Mouse (Mus musculus) embryo, embryonic 10 days (tissue): ENCODE measurements around the gene Hpca.

Source experiments
- DNase-seq: peaks from one replicate; pipeline ENCODE4 v3.0.0-alpha.2; 2015; ENCODE audit warnings: low spot score

Gene Hpca

DNA sequence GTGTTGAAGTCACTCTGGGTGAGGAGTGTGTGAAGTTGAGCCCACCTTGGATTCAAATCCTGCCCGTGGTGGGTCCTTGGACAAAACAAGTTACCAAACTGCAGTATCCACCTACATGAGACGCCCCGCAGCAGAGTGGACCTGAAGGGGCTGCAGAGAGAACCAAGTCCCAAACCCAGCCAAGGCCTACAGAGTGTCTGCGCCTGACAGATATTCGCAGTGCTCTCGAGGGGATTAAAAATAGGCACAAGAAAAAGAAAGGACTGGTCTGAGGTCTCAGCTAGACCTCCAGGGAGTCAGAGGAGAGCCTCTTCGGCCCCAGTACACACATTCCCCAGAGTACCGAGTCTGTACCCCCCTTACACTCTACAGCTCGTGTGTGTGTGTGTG is 14.3 kb upstream of the Hpca start:
- DNase-seq = no peak

- no peak for DNase-seq
Measured at GRCm38 (mm10) chr4:129135637-129136036, 13.8 kb upstream of the Hpca start.

DNA sequence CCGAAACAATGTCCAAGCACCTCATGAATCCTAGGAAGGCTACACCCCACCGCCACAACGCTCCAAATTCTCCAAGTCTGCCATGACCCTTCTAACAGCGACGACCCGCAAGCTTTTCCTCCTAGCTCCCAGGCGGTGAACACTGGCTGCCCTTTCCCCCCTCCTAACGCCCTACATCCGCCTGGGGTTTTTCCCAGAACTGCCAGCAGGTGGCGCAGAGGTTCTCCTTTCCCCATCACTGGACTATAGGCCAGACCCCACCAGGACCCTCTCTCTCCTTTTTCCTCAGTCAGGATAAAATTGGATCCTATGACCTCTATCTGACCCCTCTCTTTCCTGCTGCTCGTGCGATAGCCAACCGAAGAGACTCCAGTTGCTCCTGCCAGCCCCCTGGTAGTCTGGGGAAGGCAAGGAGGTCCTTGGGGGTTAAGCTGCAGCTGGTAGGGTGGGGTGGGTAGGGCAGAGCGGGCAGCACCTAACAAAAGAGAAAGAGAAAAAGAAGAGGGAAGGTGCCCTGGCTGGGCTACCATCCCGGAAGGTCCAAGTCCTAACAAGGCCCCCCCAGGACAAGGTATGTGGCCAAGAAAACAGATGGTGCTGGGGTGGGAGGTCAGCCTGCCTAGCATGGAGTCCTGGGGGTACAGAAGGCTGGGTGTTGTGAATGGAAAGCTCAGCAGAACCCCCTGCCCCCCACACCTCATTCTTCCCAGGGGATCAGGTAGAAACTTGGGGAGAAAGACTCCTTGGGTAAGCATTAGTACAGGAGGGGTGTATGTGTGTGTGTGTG is 13.2 kb upstream of the Hpca start:
- peak; percentile 92 for DNase-seq

GRCm38 (mm10) chr4:129130755-129131303 is 9.0 kb upstream of the Hpca start:
- peak; percentile 67 for DNase-seq

DNA sequence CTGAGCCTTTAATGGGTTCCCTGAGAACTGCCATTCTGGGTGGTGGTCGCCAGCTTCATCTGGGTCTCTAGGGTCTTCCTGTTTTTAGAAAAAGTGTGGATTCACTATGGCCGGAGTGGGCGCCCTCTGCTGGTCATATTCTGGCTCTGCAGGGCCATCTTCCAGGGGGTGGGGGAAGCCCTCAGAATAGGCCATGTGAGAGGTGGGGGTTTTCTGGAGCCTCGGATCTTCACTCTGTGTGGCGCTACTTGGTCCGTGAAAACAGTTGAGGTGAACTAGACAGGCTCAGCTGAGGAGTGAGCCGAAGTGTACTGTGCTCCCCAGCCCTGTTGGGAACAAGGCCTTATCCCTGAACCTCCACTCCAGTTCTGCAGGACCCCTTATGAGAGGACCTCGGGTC is 8.3 kb upstream of the Hpca start:
- DNase-seq = peak; percentile 74

- DNase-seq = no peak
Measured at GRCm38 (mm10) chr4:129129387-129129786, 7.6 kb upstream of the Hpca start.

DNA sequence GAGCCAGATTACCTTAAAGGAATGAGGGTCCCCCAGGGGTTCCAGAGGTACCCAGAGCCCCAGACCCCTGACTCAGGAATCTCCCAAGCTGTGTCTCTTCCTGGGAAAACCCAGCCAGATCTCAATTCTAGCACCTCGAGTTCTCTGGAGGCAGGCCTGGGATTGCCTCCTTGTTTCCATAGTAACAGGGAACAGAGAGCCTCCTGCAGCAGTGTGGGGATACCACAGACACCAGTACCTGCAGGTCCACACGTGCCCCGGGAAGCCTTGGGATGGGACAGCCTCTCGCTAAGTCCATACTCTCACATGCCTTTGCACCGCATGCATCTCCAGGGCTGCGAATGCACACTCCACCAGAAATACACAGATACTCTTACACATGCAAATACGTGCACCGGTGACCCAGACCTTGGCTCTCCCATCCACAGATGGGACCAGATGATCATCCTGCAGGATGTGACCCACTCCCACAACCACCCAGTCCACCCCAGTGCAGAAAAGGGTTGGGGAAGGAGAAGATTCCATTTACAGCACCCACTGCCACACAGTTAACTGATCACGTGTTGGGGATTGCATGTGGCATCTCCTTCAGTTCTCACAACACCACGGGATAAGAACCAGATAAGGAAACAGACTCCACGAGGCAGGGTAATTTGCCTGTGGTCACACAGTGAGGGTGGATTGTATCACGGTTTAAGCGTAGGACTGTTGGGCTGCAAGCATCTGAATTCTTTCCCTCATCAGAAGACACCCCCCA is 6.9 kb upstream of the Hpca start:
- no peak for DNase-seq

GRCm38 (mm10) chr4:129125736-129126451 is 4.1 kb upstream of the Hpca start:
- DNase-seq = peak; percentile 48

- no peak for DNase-seq
Measured at GRCm38 (mm10) chr4:129124652-129125146, 2.9 kb upstream of the Hpca start.

DNA sequence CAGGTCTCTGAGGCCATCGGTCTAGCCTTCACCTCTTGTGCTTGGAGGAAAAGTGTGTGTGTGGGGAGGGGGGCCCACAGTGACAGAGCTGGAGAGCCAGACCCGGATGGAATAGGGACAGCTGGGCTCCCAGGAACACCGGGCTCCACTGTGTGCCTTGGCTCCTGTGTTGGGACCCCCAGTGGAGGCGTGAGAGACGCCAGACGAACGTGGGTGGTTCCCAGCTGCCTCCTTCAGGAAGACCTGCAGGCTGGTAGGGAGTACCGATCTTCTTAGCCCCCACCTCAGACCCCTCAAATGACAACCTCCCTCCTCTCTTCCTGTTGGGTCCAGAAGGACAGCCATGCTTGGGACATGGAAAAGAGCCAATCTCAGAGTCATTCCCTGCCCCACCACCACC is 883 bp upstream of the Hpca start:
- DNase-seq = no peak

GRCm38 (mm10) chr4:129122107-129122506 is 271 bp upstream of the Hpca start:
- no peak for DNase-seq

- DNase-seq = peak; percentile 80
Measured at GRCm38 (mm10) chr4:129120520-129121445, 1.1 kb downstream of the Hpca start.

DNA sequence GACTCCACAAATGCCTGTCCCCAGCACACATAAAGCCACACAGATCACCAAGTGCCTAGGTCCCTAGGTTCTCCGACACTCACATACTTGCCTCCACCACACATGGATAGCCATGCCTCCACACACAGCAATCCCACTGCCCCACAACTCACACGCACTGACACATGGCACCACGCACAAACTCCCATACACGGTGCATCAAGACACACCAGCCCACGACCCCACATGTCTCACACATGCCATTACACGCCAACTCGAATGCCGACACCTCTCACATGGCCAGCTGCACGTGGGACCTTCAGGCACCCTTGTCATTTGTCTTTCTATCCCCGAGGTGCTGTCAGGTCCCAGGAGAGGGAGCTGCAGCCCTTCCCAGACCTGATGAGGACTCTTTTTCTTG is 2.1 kb downstream of the Hpca start:
- DNase-seq = no peak

- DNase-seq = no peak
Measured at GRCm38 (mm10) chr4:129117720-129118510, 3.9 kb downstream of the Hpca start.

DNA sequence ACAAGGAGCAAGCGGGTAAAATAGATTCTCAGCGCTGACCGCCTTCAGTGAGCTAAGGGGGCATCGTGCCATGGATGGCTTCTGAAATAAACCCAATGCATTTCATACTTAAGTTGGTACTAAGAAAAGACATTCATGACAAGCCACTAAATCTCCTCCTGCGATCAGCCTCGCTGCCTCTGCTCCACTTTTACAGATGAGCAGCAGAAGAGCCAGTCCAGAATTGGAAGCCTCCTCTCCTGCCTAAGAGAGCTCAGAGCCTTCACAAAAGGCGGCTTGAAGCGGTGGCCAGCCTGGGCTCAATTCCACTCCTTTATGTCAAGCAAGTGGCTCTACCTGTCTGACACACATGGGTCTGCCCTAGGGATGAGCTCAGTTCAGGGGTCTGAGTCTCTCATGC is 5.1 kb downstream of the Hpca start:
- no peak for DNase-seq

- DNase-seq = peak; percentile 91
Measured at GRCm38 (mm10) chr4:129113083-129113988, 8.5 kb downstream of the Hpca start.

- peak; percentile 28 for DNase-seq
Measured at GRCm38 (mm10) chr4:129112231-129112630, 9.6 kb downstream of the Hpca start.

DNA sequence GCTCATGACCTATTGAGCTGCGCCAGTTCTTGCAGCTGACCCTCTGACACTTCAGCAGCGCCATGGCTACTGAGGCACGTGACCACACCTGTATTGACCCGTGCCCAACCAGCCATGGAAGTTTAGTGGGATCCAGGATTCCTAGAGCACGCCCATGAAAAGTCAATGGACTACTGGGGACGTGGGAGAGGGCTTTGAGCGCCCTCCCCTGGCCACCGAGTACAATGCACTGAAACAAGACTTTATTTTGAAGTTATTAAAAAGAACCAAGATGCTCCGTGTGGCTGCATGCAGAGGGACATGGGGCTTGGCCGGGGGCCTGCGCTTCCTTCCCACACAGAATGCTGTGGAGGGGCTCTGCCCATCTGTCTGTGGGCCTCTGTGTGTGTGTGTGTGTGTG is 10.5 kb downstream of the Hpca start:
- no peak for DNase-seq

- no peak for DNase-seq
Measured at GRCm38 (mm10) chr4:129110804-129111203, 11.0 kb downstream of the Hpca start.
